Mouse (Mus musculus) hindbrain, embryonic 15.5 days (tissue): ENCODE measurements around the gene Pde6h. TPM values are rescaled to one million over a fixed set of nuclear protein-coding genes. Genes with fewer than 3 reads are reported as not detected.
A peak's percentile ranks its signal among the peaks of the same experiment; 100 is the strongest.

Experiments
- ATAC-seq: fragments of 200-750 bp; cut with Nextera tagmentation; 2 replicates; pipeline ENCODE4 v1.8.0; 2017; ENCODE audit warnings: low read depth, moderate number of reproducible peaks, moderate TSS enrichment; ENCODE audit not compliant: low FRiP score
- H3K27ac ChIP-seq: fragments of 300-500 bp; sonication (generic); replicated peaks from 2 replicates; pipeline ENCODE4 v1.5.1; 2015; ENCODE audit warnings: mild to moderate bottlenecking, inconsistent platforms
- H3K27me3 ChIP-seq: fragments of 300-500 bp; sonication (generic); 2 replicates; pipeline ENCODE4 v1.6.1; 2015; ENCODE audit warnings: control low read depth, inconsistent platforms
- H3K36me3 ChIP-seq: fragments of 300-500 bp; sonication (generic); 2 replicates; pipeline ENCODE4 v1.6.1; 2015; ENCODE audit warnings: control low read depth, inconsistent platforms
- H3K4me1 ChIP-seq: fragments of 300-500 bp; sonication (generic); replicated peaks from 2 replicates; pipeline ENCODE4 v1.6.1; 2015; ENCODE audit warnings: control low read depth, inconsistent platforms
- H3K4me2 ChIP-seq: fragments of 300-500 bp; sonication (generic); 2 replicates; pipeline ENCODE4 v1.6.1; 2015; ENCODE audit warnings: moderate library complexity, mild to moderate bottlenecking, inconsistent platforms
- H3K4me3 ChIP-seq: fragments of 300-500 bp; sonication (generic); 2 replicates; pipeline ENCODE4 v1.5.1; 2015; ENCODE audit warnings: mild to moderate bottlenecking, inconsistent platforms
- H3K9ac ChIP-seq: fragments of 300-500 bp; sonication (generic); 2 replicates; pipeline ENCODE4 v1.6.1; 2015; ENCODE audit warnings: inconsistent platforms
- H3K9me3 ChIP-seq: fragments of 300-500 bp; sonication (generic); 2 replicates; pipeline ENCODE4 v1.6.1; 2016; ENCODE audit warnings: control low read depth, inconsistent platforms
- WGBS: fragments of 180-500 bp; shearing (Covaris S2); methylation state at CpG from one replicate; pipeline ENCODE4 v1.1.7; 2015; 5-methylcytosine and 5-hydroxymethylcytosine counted together
- polyA plus RNA-seq: library from polyadenylated mRNA; unstranded; fragments of >200 nt; fragmentation: Nextera tagmentation; extraction: Ambion mirVana; gene quantifications from 2 replicates; pipeline ENCODE4 v1.2.1, GENCODE M21; 2015

Pde6h gene
- polyA plus RNA-seq, 1 experiment from 2014 or later, result 1.1 TPM

DNA sequence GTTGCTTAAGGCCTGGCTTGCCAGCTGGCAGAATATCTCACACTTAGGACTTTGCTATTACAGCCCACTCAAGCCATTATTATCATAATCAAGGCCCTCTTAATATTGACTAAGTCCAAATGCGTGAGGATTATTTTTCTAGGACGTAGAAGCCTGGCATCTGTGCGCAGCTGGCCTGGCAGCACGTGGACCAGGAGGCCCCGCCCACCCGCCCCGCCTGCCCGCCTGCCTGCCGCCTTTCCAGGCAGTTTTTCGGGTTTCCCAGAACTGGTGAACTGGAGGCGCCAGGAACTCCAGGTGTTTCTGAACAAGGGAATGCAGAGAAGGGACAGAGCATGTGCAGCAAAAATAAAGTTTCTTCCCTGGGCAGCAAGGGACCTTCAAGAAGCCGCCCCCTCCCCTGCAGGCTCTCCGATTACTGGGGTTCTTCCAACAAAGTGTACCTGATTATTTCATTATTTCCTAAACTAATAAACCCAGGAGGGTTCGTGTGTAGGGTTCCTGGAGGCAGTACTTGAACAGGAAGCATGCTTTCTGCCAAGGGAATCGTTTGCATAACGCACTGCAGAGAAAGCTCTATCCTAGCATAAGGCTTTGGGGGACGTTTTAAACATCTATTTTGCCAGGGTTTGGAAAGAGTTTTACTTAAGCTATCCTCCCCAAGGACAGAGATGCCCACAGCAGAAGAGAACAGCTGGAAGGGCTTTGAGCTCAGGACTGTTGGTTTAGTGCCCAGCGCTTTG is 10.1 kb upstream of the Pde6h start:
- peak; percentile 48; the same call in 1 of the 2 replicates for ATAC-seq
- Histone ChIP-seq H3K4me3 (peak overlapping the region; percentile 24), H3K36me3 (no peaks in the 10 kb centered on the region), H3K9me3 (no peaks in the 10 kb centered on the region), H3K4me2 (peak overlapping the region; percentile 55), H3K4me1 (peaks cover 6% of the 10 kb centered on the region; the same call in 1 of the 2 replicates), H3K27me3 (no peaks in the 10 kb centered on the region), H3K9ac (0 out of 2 replicates have a peak overlapping the region, but pooled peaks have one; percentile 14), H3K27ac (no peak overlapping the region)
- 15% methylated on average over 18 of the region's 18 CpGs for WGBS

GRCm38 (mm10) chr6:136914234-136914633 is 9.4 kb upstream of the Pde6h start:
- Histone ChIP-seq H3K9me3 (no peaks in the 10 kb centered on the region), H3K27ac (no peak overlapping the region), H3K27me3 (no peaks in the 10 kb centered on the region), H3K36me3 (no peaks in the 10 kb centered on the region), H3K4me1 (peaks cover 6% of the 10 kb centered on the region; the same call in 1 of the 2 replicates), H3K4me3 (no peak overlapping the region), H3K4me2 (no peak overlapping the region), H3K9ac (no peak overlapping the region)
- 90% methylated on average over 6 of the region's 6 CpGs for WGBS
- ATAC-seq, result no peak

GRCm38 (mm10) chr6:136915721-136916395 is 7.8 kb upstream of the Pde6h start:
- H3K4me1 ChIP-seq, result peaks cover 6% of the 10 kb centered on the region; the same call in 1 of the 2 replicates
- H3K27ac ChIP-seq, result no peak overlapping the region
- no peak overlapping the region for H3K4me2 ChIP-seq
- no peak for ATAC-seq
- 85% methylated on average over 8 of the region's 8 CpGs for WGBS
- no peak overlapping the region for H3K9ac ChIP-seq
- H3K9me3 ChIP-seq, result no peaks in the 10 kb centered on the region
- H3K27me3 ChIP-seq, result no peaks in the 10 kb centered on the region
- H3K4me3 ChIP-seq, result no peak overlapping the region
- no peaks in the 10 kb centered on the region for H3K36me3 ChIP-seq

GRCm38 (mm10) chr6:136917885-136918284 is 5.7 kb upstream of the Pde6h start:
- H3K4me2 ChIP-seq, result no peak overlapping the region
- 4% methylated on average over 2 of the region's 2 CpGs for WGBS
- no peak for ATAC-seq
- peaks cover 6% of the 10 kb centered on the region; the same call in 1 of the 2 replicates for H3K4me1 ChIP-seq
- no peak overlapping the region for H3K27ac ChIP-seq
- no peaks in the 10 kb centered on the region for H3K27me3 ChIP-seq
- no peak overlapping the region for H3K4me3 ChIP-seq
- no peaks in the 10 kb centered on the region for H3K9me3 ChIP-seq
- no peaks in the 10 kb centered on the region for H3K36me3 ChIP-seq
- H3K9ac ChIP-seq, result no peak overlapping the region

GRCm38 (mm10) chr6:136920320-136921257 is 3.0 kb upstream of the Pde6h start:
- H3K4me2 ChIP-seq, result no peak overlapping the region
- no peak for ATAC-seq
- no peaks in the 10 kb centered on the region for H3K36me3 ChIP-seq
- H3K9ac ChIP-seq, result no peak overlapping the region
- H3K27me3 ChIP-seq, result no peaks in the 10 kb centered on the region
- no peak overlapping the region for H3K4me3 ChIP-seq
- no peak overlapping the region for H3K27ac ChIP-seq
- 53% methylated on average over 16 of the region's 16 CpGs for WGBS
- no peaks in the 10 kb centered on the region for H3K4me1 ChIP-seq
- H3K9me3 ChIP-seq, result no peaks in the 10 kb centered on the region

DNA sequence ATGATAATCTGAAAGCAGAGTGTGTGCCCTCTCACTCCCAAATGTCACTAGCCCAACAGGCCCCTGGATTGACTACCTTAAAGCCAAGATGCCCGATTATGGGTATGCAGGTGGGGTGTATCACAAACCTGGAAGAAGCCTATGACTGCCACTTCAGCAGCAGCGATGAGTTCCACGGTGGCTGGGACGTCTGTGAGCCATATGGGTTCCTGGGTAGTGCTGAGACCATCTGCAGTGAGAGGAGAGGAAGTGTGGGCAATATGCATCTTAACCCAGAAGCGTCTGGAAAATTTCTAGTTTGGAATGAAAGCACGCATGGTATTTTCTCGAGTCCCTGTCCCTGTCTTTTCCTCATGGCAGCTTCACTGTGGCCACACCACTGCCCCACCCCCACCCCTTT is 2.0 kb upstream of the Pde6h start:
- Histone ChIP-seq H3K27ac (no peak overlapping the region), H3K4me3 (no peak overlapping the region), H3K27me3 (no peaks in the 10 kb centered on the region), H3K36me3 (no peaks in the 10 kb centered on the region), H3K9me3 (no peaks in the 10 kb centered on the region), H3K4me1 (no peaks in the 10 kb centered on the region), H3K9ac (no peak overlapping the region), H3K4me2 (no peak overlapping the region)
- 76% methylated on average over 7 of the region's 7 CpGs for WGBS
- no peak for ATAC-seq

- Histone ChIP-seq H3K27ac (no peak within 1 kb of the TSS), H3K27me3 (no peaks in the 10 kb centered on the region), H3K4me3 (no peak within 1 kb of the TSS), H3K4me1 (no peaks in the 10 kb centered on the region), H3K9me3 (no peaks in the 10 kb centered on the region), H3K36me3 (no peaks in the 10 kb centered on the region), H3K9ac (no peak within 1 kb of the TSS), H3K4me2 (no peak within 1 kb of the TSS)
- 88% methylated on average over 5 of the region's 5 CpGs for WGBS
- ATAC-seq, result no peak
Observed at GRCm38 (mm10) chr6:136922080-136922479, 1.6 kb upstream of the Pde6h start, which contains the start of gene Erp27. Gene Erp27, minus strand, starts transcription at chr6:136922180.

GRCm38 (mm10) chr6:136922871-136923270 is 761 bp upstream of the Pde6h start:
- H3K36me3 ChIP-seq, result no peaks in the 10 kb centered on the region
- H3K4me1 ChIP-seq, result no peaks in the 10 kb centered on the region
- no peak for ATAC-seq
- H3K9ac ChIP-seq, result no peak overlapping the region
- no peak overlapping the region for H3K4me2 ChIP-seq
- no peaks in the 10 kb centered on the region for H3K9me3 ChIP-seq
- no peaks in the 10 kb centered on the region for H3K27me3 ChIP-seq
- 88% methylated on average over 7 of the region's 7 CpGs for WGBS
- no peak overlapping the region for H3K4me3 ChIP-seq
- no peak overlapping the region for H3K27ac ChIP-seq

- ATAC-seq, result no peak
- no peak overlapping the region for H3K9ac ChIP-seq
- H3K4me3 ChIP-seq, result no peak overlapping the region
- no peaks in the 10 kb centered on the region for H3K9me3 ChIP-seq
- H3K27me3 ChIP-seq, result no peaks in the 10 kb centered on the region
- no peak overlapping the region for H3K27ac ChIP-seq
- H3K4me1 ChIP-seq, result no peaks in the 10 kb centered on the region
- 86% methylated on average over 8 of the region's 8 CpGs for WGBS
- no peaks in the 10 kb centered on the region for H3K36me3 ChIP-seq
- H3K4me2 ChIP-seq, result no peak overlapping the region
Observed at GRCm38 (mm10) chr6:136925049-136925448, 1.4 kb downstream of the Pde6h start.

- H3K27me3 ChIP-seq, result no peaks in the 10 kb centered on the region
- H3K36me3 ChIP-seq, result no peaks in the 10 kb centered on the region
- H3K4me1 ChIP-seq, result no peaks in the 10 kb centered on the region
- ATAC-seq, result no peak
- H3K4me3 ChIP-seq, result no peak overlapping the region
- WGBS, result 91% methylated on average over 1 of the region's 1 CpGs
- no peak overlapping the region for H3K27ac ChIP-seq
- no peaks in the 10 kb centered on the region for H3K9me3 ChIP-seq
- no peak overlapping the region for H3K4me2 ChIP-seq
- H3K9ac ChIP-seq, result no peak overlapping the region
Observed at GRCm38 (mm10) chr6:136927626-136928025, 4.0 kb downstream of the Pde6h start.

GRCm38 (mm10) chr6:136930677-136931076 is 7.0 kb downstream of the Pde6h start:
- no peaks in the 10 kb centered on the region for H3K4me1 ChIP-seq
- H3K4me3 ChIP-seq, result no peak overlapping the region
- no peaks in the 10 kb centered on the region for H3K36me3 ChIP-seq
- WGBS, result 64% methylated on average over 12 of the region's 12 CpGs
- ATAC-seq, result 0 out of 2 replicates have a peak, but pooled peaks have one; percentile 42
- no peak overlapping the region for H3K9ac ChIP-seq
- no peak overlapping the region for H3K4me2 ChIP-seq
- peak overlapping the region; percentile 55 for H3K27ac ChIP-seq
- no peaks in the 10 kb centered on the region for H3K27me3 ChIP-seq
- H3K9me3 ChIP-seq, result no peaks in the 10 kb centered on the region
